Mouse (Mus musculus) kidney, adult 2 months (tissue): ENCODE data around the gene Tmem198b.

Experiments
- CTCF ChIP-seq: fragments of 200-500 bp; conservative IDR thresholded peaks from 2 replicates; pipeline ENCODE4 v1.5.1; 2011; ENCODE audit warnings: low read depth, mild to moderate bottlenecking, control low read depth, low read length, moderate library complexity, mixed read lengths; ENCODE audit not compliant: insufficient read depth, insufficient read length
- POLR2A ChIP-seq: fragments of 200-500 bp; IDR thresholded peaks from one replicate; pipeline ENCODE4 v1.6.1; 2011; ENCODE audit warnings: low read depth, low read length, control low read depth

DNA sequence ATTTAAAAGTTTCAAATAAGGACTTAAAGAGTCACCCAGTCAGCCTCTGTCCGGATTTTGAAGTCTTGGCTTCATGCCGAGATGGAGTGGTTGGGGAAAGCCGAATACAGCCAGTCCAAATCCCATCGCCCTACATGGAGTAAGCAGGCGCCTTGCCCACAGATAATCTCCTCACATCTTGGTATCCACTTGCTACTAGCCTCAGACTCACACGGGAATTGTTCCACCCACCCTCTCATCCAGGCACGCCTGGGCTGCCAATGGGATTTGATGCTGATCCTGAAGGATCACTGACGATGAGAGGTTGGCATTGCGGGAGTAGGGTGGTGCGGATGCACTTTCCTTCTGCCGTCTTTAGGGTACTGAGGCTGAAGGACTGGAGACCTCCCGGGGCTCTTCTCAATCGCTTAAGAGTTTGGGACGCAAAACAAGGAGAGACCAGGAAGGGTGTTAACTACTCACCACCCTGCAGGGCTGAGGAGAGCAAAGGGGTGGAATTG, 349 bp downstream of the Tmem198b start, which contains the start of gene Dnajc14:
- TF ChIP-seq CTCF (no peak), POLR2A (no peak)
